22 mouse cellular contexts compared by ENCODE assay signal in the genomic region with DNA sequence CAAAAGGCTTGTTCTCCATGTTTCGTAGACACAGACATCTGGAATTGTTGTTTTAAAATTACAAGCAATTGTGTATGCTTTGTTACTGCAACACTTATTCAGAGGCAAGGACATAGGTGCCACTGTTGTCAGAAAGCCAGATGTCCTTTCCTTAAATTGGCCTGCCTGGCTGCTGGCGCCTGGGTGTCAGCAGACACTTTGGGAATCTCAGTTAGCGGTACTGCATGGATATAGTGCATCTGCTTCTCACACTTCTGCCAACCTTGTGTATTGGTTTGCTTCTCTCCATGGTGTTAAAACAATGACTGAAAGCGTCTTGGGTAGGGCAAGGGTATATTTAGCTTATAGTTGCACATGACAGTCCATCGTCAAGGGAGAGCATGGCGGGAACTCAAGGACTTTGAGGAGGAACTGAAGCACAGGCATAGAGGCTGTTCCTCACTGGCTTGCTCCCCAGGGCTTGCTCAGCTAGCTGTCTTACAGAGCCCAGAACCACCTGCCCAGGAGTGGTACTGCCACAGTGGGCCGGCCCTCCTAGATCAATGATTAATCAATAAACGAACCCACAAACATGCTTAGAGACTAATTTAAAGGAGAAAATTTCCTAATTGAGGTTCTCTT. TPM values are rescaled to one million over a fixed set of nuclear protein-coding genes. Genes with fewer than 3 reads are reported as not detected.
DNase-seq lines count a peak whose midpoint lies in the region; ATAC-seq and TF ChIP-seq lines count a peak whose summit lies in the region.
"Had no signal": no experiment of that assay in that cellular context is flagged by ENCODE, and none has a peak within 500 bp of the region (broad histone marks: within the 10 kb centered on the region; RNA-seq: fewer than 3 reads in every experiment).

No protein-coding gene starts in this region.

- H3K4me2 ChIP-seq in heart, embryonic 16.5 days (ENCODE audit: low read depth, low read length), result 0 out of 2 replicates have a peak overlapping the region, but pooled peaks have one; percentile 29
- H3K4me2 ChIP-seq in lung, embryonic 15.5 days, result peak overlapping the region; percentile 45; the same call in 1 of the 2 replicates
- H3K4me2 ChIP-seq: neural tube, embryonic 12.5 days had no signal

- no peaks in the 10 kb centered on the region for H3K27me3 ChIP-seq in heart, embryonic 16.5 days (ENCODE audit: control insufficient read depth, insufficient read depth, low read length)
- no peaks in the 10 kb centered on the region for H3K27me3 ChIP-seq in heart, embryonic 10.5 days (ENCODE audit: insufficient read depth, poor library complexity, severe bottlenecking)
- no peaks in the 10 kb centered on the region for H3K27me3 ChIP-seq in lung, embryonic 15.5 days
- H3K27me3 ChIP-seq: neural tube, embryonic 12.5 days had no signal

- H3K9ac ChIP-seq in heart, embryonic 16.5 days (ENCODE audit: low read length), result no peak overlapping the region
- no peak overlapping the region for H3K9ac ChIP-seq in lung, embryonic 15.5 days
- H3K9ac ChIP-seq: liver, embryonic 14.5 days; neural tube, embryonic 12.5 days had no signal

- H3K9me3 ChIP-seq in heart, embryonic 16.5 days (replicated peaks; ENCODE audit: control insufficient read depth, low read length), result no peaks in the 10 kb centered on the region
- no peaks in the 10 kb centered on the region for H3K9me3 ChIP-seq in heart, embryonic 10.5 days
- H3K9me3 ChIP-seq in lung, embryonic 15.5 days, result no peaks in the 10 kb centered on the region
- H3K9me3 ChIP-seq: neural tube, embryonic 12.5 days had no signal

- no peak for ATAC-seq in heart, embryonic 16.5 days (replicated peaks; ENCODE audit: extremely low read depth, insufficient read depth, low FRiP score)
- peak; percentile 46; the same call in 1 of the 2 replicates for ATAC-seq in lung, embryonic 15.5 days (ENCODE audit: borderline replicate concordance, extremely low read depth, low FRiP score, low TSS enrichment)
- ATAC-seq: forebrain, embryonic 14.5 days; inflammation-experienced regulatory T-cells, adult 6 months had no signal

- no peak for DNase-seq in heart, embryonic 10.5 days (ENCODE audit: low spot score)
- no peak for DNase-seq in lung, postnatal 36 days
- peak; percentile 33 to 53 for DNase-seq in lung, postnatal 4 days
- no peak for DNase-seq in liver
- no peak for DNase-seq in layer of hippocampus, adult 2 months (ENCODE audit: low spot score in 2 of 2)
- DNase-seq: cerebellum, adult 9-10 months; gastrocnemius, postnatal 36 days; left cerebral cortex, postnatal 4 days; thymus, postnatal 36 days had no signal

- no peak overlapping the region for H3K4me3 ChIP-seq in heart, embryonic 16.5 days (ENCODE audit: low read length)
- no peak overlapping the region for H3K4me3 ChIP-seq in heart, embryonic 10.5 days
- H3K4me3 ChIP-seq in lung, embryonic 15.5 days, result no peak overlapping the region
- H3K4me3 ChIP-seq in layer of hippocampus, adult 2 months, result no peak overlapping the region
- H3K4me3 ChIP-seq: erythroblast, embryonic 14.5 days; neural tube, embryonic 12.5 days had no signal

- peaks cover 4% of the 10 kb centered on the region; the same call in 1 of the 2 replicates for H3K4me1 ChIP-seq in heart, embryonic 16.5 days (ENCODE audit: control insufficient read depth, insufficient read depth, low read length)
- H3K4me1 ChIP-seq in heart, embryonic 10.5 days, result no peaks in the 10 kb centered on the region; the same call in 1 of the 2 replicates
- H3K4me1 ChIP-seq in lung, embryonic 15.5 days, result peaks cover 18% of the 10 kb centered on the region
- H3K4me1 ChIP-seq: neural tube, embryonic 12.5 days had no signal

- no peaks in the 10 kb centered on the region for H3K36me3 ChIP-seq in heart, embryonic 16.5 days (ENCODE audit: control insufficient read depth, insufficient read depth)
- no peaks in the 10 kb centered on the region for H3K36me3 ChIP-seq in heart, embryonic 10.5 days
- no peaks in the 10 kb centered on the region for H3K36me3 ChIP-seq in lung, embryonic 15.5 days
- H3K36me3 ChIP-seq: neural tube, embryonic 12.5 days had no signal

- no peak for TF ChIP-seq CTCF in layer of hippocampus, adult 2 months (conservative IDR thresholded peaks at IDR 0.05)

- no peak overlapping the region; the same call in 1 of the 2 replicates for H3K27ac ChIP-seq in heart, embryonic 16.5 days (ENCODE audit: low read length)
- no peak overlapping the region for H3K27ac ChIP-seq in heart, embryonic 10.5 days
- H3K27ac ChIP-seq in lung, embryonic 15.5 days, result peak overlapping the region; percentile 49
- no peak overlapping the region for H3K27ac ChIP-seq in layer of hippocampus, adult 2 months
- H3K27ac ChIP-seq: liver, embryonic 14.5 days; neural tube, embryonic 12.5 days had no signal

- 67% methylated on average over 8 of the region's 8 CpGs for WGBS in heart, embryonic 16.5 days
- 82% methylated on average over 8 of the region's 8 CpGs for WGBS in heart, embryonic 10.5 days
- WGBS in lung, embryonic 15.5 days, result 71% methylated on average over 8 of the region's 8 CpGs

RNA-seq across cellular contexts. Expression of a gene that starts 38.5 kb away (rescaled TPM):
- polyA plus RNA-seq in heart, embryonic 16.5 days (2015; fragmentation: Nextera tagmentation; extraction: Ambion mirVana), result 0.46 and 2.2 TPM in 2 replicates
- polyA plus RNA-seq in heart, embryonic 10.5 days (2016; fragmentation: Nextera tagmentation; extraction: Ambion mirVana), result 0.15 TPM in 1 of 2 replicates, not detected in the other
- 13.4 and 14.1 TPM in 2 replicates for polyA plus RNA-seq in lung, embryonic 15.5 days (2015; fragmentation: Nextera tagmentation; extraction: Ambion mirVana)
- not detected for total RNA-seq in layer of hippocampus, adult 2 months (2021)
- total RNA-seq: adrenal gland, postnatal 4 days; ES-E14; gastrocnemius, postnatal 36 days; left cerebral cortex, postnatal 4 days; megakaryocyte, adult 5-6 weeks had no signal
- polyA plus RNA-seq: erythroblast, embryonic 14.5 days; forebrain, embryonic 14.5 days; inflammation-experienced regulatory T-cells, adult 6 months; liver, embryonic 14.5 days; neural tube, embryonic 12.5 days; spleen, adult 2 months; testis, adult 2 months had no signal

RNA-seq across cellular contexts. Expression of a gene that starts 47.0 kb away (rescaled TPM):
- polyA plus RNA-seq in heart, embryonic 16.5 days (2015; fragmentation: Nextera tagmentation; extraction: Ambion mirVana), result 0.24 TPM in 1 of 2 replicates, not detected in the other
- 0.13 TPM in 1 of 2 replicates, not detected in the other for polyA plus RNA-seq in heart, embryonic 10.5 days (2016; fragmentation: Nextera tagmentation; extraction: Ambion mirVana)
- 0.20 TPM in 1 of 2 replicates, not detected in the other for polyA plus RNA-seq in lung, embryonic 15.5 days (2015; fragmentation: Nextera tagmentation; extraction: Ambion mirVana)
- not detected for total RNA-seq in layer of hippocampus, adult 2 months (2021)
- total RNA-seq: adrenal gland, postnatal 4 days; ES-E14; gastrocnemius, postnatal 36 days; left cerebral cortex, postnatal 4 days; megakaryocyte, adult 5-6 weeks had no signal
- polyA plus RNA-seq: forebrain, embryonic 14.5 days; kidney, embryonic 16.5 days; neural tube, embryonic 12.5 days; testis, adult 2 months had no signal

RNA-seq across cellular contexts. Expression of a gene that starts 58.2 kb away (rescaled TPM):
- 0.85 and 0.92 TPM in 2 replicates for polyA plus RNA-seq in heart, embryonic 16.5 days (2015; fragmentation: Nextera tagmentation; extraction: Ambion mirVana)
- 0.24 TPM in 1 of 2 replicates, not detected in the other for polyA plus RNA-seq in heart, embryonic 10.5 days (2016; fragmentation: Nextera tagmentation; extraction: Ambion mirVana)
- polyA plus RNA-seq in lung, embryonic 15.5 days (2015; fragmentation: Nextera tagmentation; extraction: Ambion mirVana), result 0.40 and 0.69 TPM in 2 replicates
- not detected for total RNA-seq in layer of hippocampus, adult 2 months (2021)
- polyA plus RNA-seq: erythroblast, embryonic 14.5 days; inflammation-experienced regulatory T-cells, adult 6 months; neural tube, embryonic 12.5 days had no signal

Comparison
In these comparisons a context has a peak if more than half of its experiments do, and no peak if none do; other contexts are left out.
1. DNase-seq: peak in lung, postnatal 4 days (2 of 2); none in heart, embryonic 10.5 days (single experiment), lung, postnatal 36 days (single experiment), liver (single experiment) and layer of hippocampus, adult 2 months (0 of 2).